Mouse (Mus musculus) bone marrow, adult 2 months (tissue): ENCODE measurements at regions not wholly inside any gene's neighbourhood (a gene's known extent, or its start where the extent isn't known, plus 50 kb on each side); places are given as distances from the start of the nearest gene placed in this dataset.

Experiments
- H3K27ac ChIP-seq: fragments of 200-500 bp; 2 replicates; pipeline ENCODE4 v1.5.1; 2012; ENCODE audit warnings: low read depth, mild to moderate bottlenecking, control low read depth, inconsistent platforms, low read length; ENCODE audit not compliant: control insufficient read depth, poor library complexity, insufficient read depth
- H3K4me1 ChIP-seq: fragments of 200-500 bp; 2 replicates; pipeline ENCODE4 v1.6.1; 2011; ENCODE audit warnings: low read length; ENCODE audit not compliant: control insufficient read depth, insufficient read depth
- H3K4me3 ChIP-seq: fragments of 200-500 bp; replicated peaks from 2 replicates; pipeline ENCODE3; 2011; ENCODE audit warnings: mild to moderate bottlenecking, low read depth, low read length, control low read depth; ENCODE audit not compliant: control insufficient read depth
- CTCF ChIP-seq: fragments of 200-500 bp; IDR thresholded peaks from 2 replicates; pipeline ENCODE4 v1.5.1; 2011; ENCODE audit warnings: low read length, control low read depth; ENCODE audit not compliant: control insufficient read depth, insufficient read depth
- POLR2A ChIP-seq: fragments of 200-500 bp; IDR thresholded peaks from 2 replicates; pipeline ENCODE4 v1.6.1; 2011; ENCODE audit warnings: low read depth, mild to moderate bottlenecking, control low read depth, low read length, borderline replicate concordance; ENCODE audit not compliant: control insufficient read depth
- WGBS: fragments of 180-500 bp; shearing (Covaris S2); methylation state at CpG from one replicate; pipeline ENCODE4 v1.1.7; 2018; 5-methylcytosine and 5-hydroxymethylcytosine counted together

GRCm38 (mm10) chr14:61860688-61861087, 253.4 kb downstream of the Kcnrg start:
- WGBS = 55% methylated on average over 4 of the region's 4 CpGs
- no peak overlapping the region for H3K4me3 ChIP-seq
- TF ChIP-seq CTCF = no peak
- TF ChIP-seq POLR2A = no peak

GRCm38 (mm10) chr14:61861357-61861958, 254.2 kb downstream of the Kcnrg start:
- no peak for TF ChIP-seq POLR2A
- no peak for TF ChIP-seq CTCF
- Histone ChIP-seq H3K4me3 (no peak overlapping the region), H3K27ac (peak overlapping the region; percentile 86), H3K4me1 (peaks cover 6% of the 10 kb centered on the region; the same call in 1 of the 2 replicates)
- WGBS = 16% methylated on average over 8 of the region's 8 CpGs

More at GRCm38 (mm10) chr14:61860688-61861087, 253.4 kb downstream of the Kcnrg start:
- peak overlapping the region; percentile 6; the same call in 1 of the 2 replicates for H3K27ac ChIP-seq
- peaks cover 5% of the 10 kb centered on the region; the same call in 1 of the 2 replicates for H3K4me1 ChIP-seq

GRCm38 (mm10) chr14:61862931-61863330, 255.7 kb downstream of the Kcnrg start:
- TF ChIP-seq POLR2A (no peak), CTCF (no peak)
- peaks cover 6% of the 10 kb centered on the region; the same call in 1 of the 2 replicates for H3K4me1 ChIP-seq
- H3K4me3 ChIP-seq = no peak overlapping the region
- peak overlapping the region; percentile 6; the same call in 1 of the 2 replicates for H3K27ac ChIP-seq
- WGBS = 76% methylated on average over 6 of the region's 6 CpGs

GRCm38 (mm10) chr14:61863475-61863874, 256.2 kb downstream of the Kcnrg start:
- Histone ChIP-seq H3K27ac (no peak overlapping the region), H3K4me1 (peaks cover 6% of the 10 kb centered on the region; the same call in 1 of the 2 replicates), H3K4me3 (no peak overlapping the region)
- WGBS = 38% methylated on average over 2 of the region's 2 CpGs
- TF ChIP-seq CTCF (no peak), POLR2A (no peak)

GRCm38 (mm10) chr14:61866532-61867268, 259.4 kb downstream of the Kcnrg start:
- WGBS = 46% methylated on average over 3 of the region's 3 CpGs
- Histone ChIP-seq H3K4me1 (peaks cover 4% of the 10 kb centered on the region; the same call in 1 of the 2 replicates), H3K27ac (no peak overlapping the region; the same call in 1 of the 2 replicates), H3K4me3 (no peak overlapping the region)
- TF ChIP-seq CTCF (no peak), POLR2A (no peak)

GRCm38 (mm10) chr14:61874206-61874605, 266.9 kb downstream of the Kcnrg start:
- no peak overlapping the region for H3K4me3 ChIP-seq
- H3K4me1 ChIP-seq = peaks cover 1% of the 10 kb centered on the region; the same call in 1 of the 2 replicates
- TF ChIP-seq POLR2A (no peak), CTCF (no peak)
- no peak overlapping the region for H3K27ac ChIP-seq

- no peak for TF ChIP-seq CTCF
- TF ChIP-seq POLR2A = no peak
- no peak overlapping the region for H3K4me3 ChIP-seq
- 64% methylated on average over 2 of the region's 2 CpGs for WGBS
- peaks cover 1% of the 10 kb centered on the region; the same call in 1 of the 2 replicates for H3K4me1 ChIP-seq
- H3K27ac ChIP-seq = no peak overlapping the region
Observed at GRCm38 (mm10) chr14:61879416-61879815, 272.2 kb downstream of the Kcnrg start.

GRCm38 (mm10) chr14:61880514-61881259, 273.4 kb downstream of the Kcnrg start:
- H3K4me1 ChIP-seq = no peaks in the 10 kb centered on the region
- TF ChIP-seq CTCF (no peak), POLR2A (no peak)
- H3K27ac ChIP-seq = no peak overlapping the region
- H3K4me3 ChIP-seq = no peak overlapping the region
- 69% methylated on average over 9 of the region's 9 CpGs for WGBS
